Mouse (Mus musculus): ENCODE measurements around the gene Aff3.

Gene Aff3

DNA sequence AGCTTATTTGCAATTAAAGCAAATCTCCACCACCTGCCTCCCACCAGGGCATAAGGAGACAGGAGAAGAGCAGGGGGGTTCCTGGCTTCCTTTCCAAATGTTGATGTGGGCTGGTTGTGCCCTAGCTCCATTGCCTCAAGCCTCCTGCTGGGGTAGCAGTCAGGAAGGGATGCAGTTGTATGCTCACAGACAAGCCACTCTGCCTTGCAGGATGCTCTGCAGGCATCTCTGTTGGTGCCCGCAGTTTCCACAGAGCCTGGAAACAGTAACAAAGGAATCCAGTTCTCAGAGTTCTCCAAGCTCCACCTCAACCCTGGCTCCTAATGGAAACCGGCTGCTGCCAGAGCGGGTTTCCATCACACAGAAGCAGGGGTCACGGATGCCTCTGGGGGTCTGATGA is 58.0 kb downstream of the Aff3 start:
- in situ Hi-C loops (cut with MboI, MseI), result no loop called here

DNA sequence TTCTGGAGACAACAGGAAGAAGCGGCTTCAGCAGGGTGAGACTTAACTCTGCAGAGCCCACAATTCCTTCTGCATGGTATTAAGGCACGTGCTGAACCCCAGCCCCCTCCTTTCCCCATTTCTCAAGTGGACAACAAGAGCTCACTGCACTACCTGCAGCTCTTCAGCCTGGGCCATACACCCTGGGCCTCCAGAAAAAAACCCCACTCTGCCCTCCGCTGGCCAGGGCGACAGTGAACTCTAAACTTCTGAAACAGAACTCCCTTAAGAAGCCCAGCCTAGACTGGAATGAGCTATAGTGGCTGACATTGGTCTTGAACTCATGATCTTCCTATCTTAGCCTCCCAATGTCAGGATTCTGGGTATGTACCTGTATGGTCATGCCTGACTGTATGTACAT is 59.3 kb downstream of the Aff3 start:
- in situ Hi-C loops (cut with MboI, MseI), result no loop called here

GRCm38 (mm10) chr1:38604611-38605010 is 60.1 kb downstream of the Aff3 start:
- in situ Hi-C loops (cut with MboI, MseI), result no loop called here

DNA sequence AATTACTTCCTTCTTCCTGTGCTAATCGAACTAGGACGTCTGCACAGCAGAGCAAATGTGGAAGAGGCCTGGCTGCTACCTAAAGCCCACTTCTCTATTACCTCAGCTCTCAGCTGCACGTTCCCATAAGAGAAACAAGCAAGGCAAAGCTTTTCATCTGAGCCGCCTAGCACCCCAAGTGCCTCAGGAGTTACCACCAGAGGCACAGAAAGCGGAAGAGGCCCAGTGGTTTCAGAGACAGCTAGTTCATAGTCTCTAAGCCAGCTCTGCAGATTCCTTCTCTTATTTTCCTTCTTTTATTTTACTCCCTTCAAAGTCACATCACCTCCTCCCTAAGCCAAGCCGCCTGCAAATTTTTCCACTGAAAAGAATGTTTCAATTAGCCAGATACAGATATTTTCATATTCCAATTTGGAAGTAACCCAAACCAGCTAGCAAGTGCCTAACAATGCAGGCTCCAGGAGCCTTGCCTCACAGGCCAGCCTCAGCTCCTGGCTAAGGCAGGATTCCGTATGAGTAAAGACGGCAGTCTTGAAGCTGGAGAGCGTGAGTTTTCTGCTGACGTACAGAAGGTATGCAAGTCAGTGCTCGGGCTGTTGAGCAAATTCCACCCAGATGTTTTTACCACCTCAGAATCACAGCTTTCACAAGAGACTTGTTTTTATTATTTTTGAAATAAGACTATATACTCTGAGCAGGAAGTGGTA is 62.8 kb downstream of the Aff3 start:
- in situ Hi-C loops (cut with MboI, MseI), result no loop called here

DNA sequence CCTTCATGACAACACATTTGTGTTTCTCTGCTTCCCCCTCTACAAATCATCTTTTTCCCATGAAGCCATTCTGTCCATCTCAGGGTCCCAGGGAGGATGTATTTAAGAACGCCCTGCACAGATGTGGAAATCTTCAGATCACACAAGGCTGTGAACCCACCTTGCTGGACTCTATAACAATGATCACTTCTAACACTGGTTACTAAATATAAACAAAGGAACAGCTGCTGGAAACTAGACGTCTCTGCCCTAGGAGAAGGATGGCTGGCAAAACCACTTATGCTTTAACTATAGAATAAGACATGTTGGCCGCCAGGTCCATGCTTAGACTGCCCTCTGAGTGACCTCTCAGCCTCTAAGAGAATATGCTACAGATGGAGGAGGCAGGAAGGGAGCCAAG is 69.4 kb downstream of the Aff3 start:
- in situ Hi-C loops (cut with MboI, MseI), result no loop called here

DNA sequence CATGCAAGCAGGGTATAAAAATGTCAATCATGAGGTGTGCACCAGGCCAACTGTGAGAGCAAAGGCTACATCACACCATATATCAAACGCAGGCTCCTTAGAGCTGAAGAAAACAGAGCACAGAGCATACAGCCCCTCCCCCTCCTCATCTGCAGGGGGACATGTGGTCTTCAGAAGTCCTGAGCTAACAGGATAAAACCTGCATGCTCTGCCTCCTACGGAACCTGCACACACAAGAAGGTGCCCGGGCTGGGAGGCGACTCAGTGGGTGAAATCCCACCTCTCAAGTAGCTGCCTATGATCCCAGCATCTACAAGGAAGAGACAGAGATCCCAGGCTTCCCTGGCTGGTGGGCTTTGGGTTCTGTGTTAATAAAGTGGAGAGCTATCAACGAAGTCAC is 70.0 kb downstream of the Aff3 start:
- in situ Hi-C loops (cut with MboI, MseI), result no loop called here

- in situ Hi-C loops (cut with MboI, MseI), result no loop called here
Observed at GRCm38 (mm10) chr1:38591194-38591593, 73.6 kb downstream of the Aff3 start.

GRCm38 (mm10) chr1:38588741-38589140 is 76.0 kb downstream of the Aff3 start:
- in situ Hi-C loops (cut with MboI, MseI), result no loop called here

GRCm38 (mm10) chr1:38582328-38582727 is 82.4 kb downstream of the Aff3 start:
- in situ Hi-C loops (cut with MboI, MseI), result no loop called here

- in situ Hi-C loops (cut with MboI, MseI), result no loop called here
Observed at GRCm38 (mm10) chr1:38580572-38580971, 84.2 kb downstream of the Aff3 start.

DNA sequence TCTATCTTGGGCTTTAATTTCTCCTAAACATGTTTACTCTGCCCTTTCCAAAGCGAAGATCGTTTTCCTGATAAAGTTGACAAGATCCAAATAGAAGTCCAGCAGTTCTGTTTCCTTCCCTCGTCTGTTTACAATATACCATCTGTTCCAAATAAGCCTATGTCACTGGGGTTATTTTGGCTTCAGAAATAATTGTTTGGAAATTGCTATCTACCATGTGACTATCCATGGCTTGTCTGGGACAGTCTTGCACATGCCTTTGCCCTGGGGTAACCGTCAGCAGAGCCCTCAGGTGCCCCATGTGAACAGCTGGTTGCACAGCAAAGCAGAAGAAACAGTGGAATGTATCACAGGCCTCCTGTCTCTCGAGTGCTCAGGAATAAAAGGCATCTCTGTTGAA is 86.4 kb downstream of the Aff3 start:
- in situ Hi-C loops (cut with MboI, MseI), result no loop called here

- in situ Hi-C loops (cut with MboI, MseI), result no loop called here
Observed at GRCm38 (mm10) chr1:38567791-38568190, 97.0 kb downstream of the Aff3 start.

GRCm38 (mm10) chr1:38566101-38566678 is 98.6 kb downstream of the Aff3 start:
- in situ Hi-C loops (cut with MboI, MseI), result no loop called here

GRCm38 (mm10) chr1:38565295-38565777 is 99.4 kb downstream of the Aff3 start:
- in situ Hi-C loops (cut with MboI, MseI), result no loop called here

DNA sequence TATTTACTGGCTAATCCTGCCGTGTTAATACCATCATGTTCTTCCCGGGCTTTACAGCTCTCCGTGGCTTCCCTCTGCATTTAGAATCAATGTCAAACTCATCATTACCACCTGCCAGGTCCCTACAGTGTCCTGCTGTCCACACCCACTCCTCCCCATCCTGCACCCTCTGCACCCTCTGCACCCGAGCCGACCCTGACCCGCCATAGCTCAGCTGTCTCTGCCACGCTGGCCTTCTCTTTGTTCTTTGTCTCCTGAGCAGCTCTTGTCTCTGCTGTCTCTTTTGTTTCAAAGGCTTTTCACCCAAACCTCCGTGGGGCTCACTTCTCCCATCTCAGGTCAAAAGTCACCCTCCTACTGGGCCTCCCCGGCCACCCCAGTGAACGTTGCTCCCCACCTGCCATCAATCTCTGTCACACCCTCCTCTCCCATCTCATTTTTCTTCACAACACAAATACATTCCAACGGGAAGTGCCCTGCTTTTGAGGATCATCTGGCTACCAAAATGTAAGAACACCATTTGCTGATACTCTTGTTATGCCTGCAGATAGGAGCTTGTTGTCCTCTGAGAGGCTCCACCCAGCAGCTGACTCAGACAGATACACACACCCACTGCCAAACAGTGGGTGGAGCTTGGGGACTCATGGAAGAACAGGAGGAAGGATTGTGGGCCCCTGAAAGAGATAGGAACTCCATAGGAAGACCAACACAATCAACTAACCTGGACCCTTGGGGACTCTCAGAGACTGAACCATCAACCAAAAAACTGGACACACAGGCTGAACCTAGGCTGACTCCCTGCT is 102.2 kb downstream of the Aff3 start:
- in situ Hi-C loops (cut with MboI, MseI), result loop anchor here (5.0 kb wide), 1 partner anchor 55 kb away; no protein-coding TSS in a partner anchor

GRCm38 (mm10) chr1:38561331-38561730 is 103.4 kb downstream of the Aff3 start:
- in situ Hi-C loops (cut with MboI, MseI), result loop anchor here (5.0 kb wide), 1 partner anchor 56 kb away; no protein-coding TSS in a partner anchor

- in situ Hi-C loops (cut with MboI, MseI), result loop anchor here (5.0 kb wide), 1 partner anchor 57 kb away; no protein-coding TSS in a partner anchor
Observed at GRCm38 (mm10) chr1:38560666-38561065, 104.1 kb downstream of the Aff3 start.

- in situ Hi-C loops (cut with MboI, MseI), result no loop called here
Observed at GRCm38 (mm10) chr1:38557615-38558014, 107.1 kb downstream of the Aff3 start.

DNA sequence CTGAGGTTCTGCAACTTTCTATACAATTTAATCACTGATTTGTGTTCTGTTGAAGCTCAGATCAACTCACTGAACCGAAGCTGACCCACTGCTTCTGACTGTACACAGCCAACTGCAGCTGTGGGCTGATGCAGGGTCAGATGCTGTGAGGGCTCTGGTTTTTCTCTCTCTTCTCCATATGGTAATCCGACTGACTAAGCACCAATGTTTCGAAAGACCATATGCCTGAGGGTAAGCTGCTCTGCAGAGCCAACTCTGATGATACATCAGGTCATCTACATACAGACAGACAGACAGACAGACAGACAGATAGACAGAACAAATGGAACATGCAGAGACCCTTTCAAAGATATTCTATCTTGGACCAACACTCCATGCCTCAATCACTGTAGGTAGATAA is 110.2 kb downstream of the Aff3 start:
- in situ Hi-C loops (cut with MboI, MseI), result no loop called here

- in situ Hi-C loops (cut with MboI, MseI), result no loop called here
Observed at GRCm38 (mm10) chr1:38553090-38553489, 111.7 kb downstream of the Aff3 start.

- in situ Hi-C loops (cut with MboI, MseI), result no loop called here
Observed at GRCm38 (mm10) chr1:38550579-38550978, 114.2 kb downstream of the Aff3 start.
